Mouse (Mus musculus) heart, postnatal 0 days (tissue): ENCODE measurements at regions not wholly inside any gene's neighbourhood (a gene's known extent, or its start where the extent isn't known, plus 50 kb on each side); places are given as distances from the start of the nearest gene placed in this dataset.
A peak's percentile ranks its signal among the peaks of the same experiment; 100 is the strongest.

Experiments
- ATAC-seq: fragments of 200-750 bp; cut with Nextera tagmentation; 2 replicates; pipeline ENCODE4 v1.8.0; 2017; ENCODE audit warnings: low read depth, moderate number of reproducible peaks, moderate library complexity; ENCODE audit not compliant: insufficient read depth
- DNase-seq: peaks from one replicate; pipeline ENCODE4 v3.0.0-alpha.2; 2016; ENCODE audit warnings: low spot score
- H3K27ac ChIP-seq: fragments of 300-500 bp; sonication (generic); 2 replicates; pipeline ENCODE4 v1.5.1; 2014; ENCODE audit warnings: low read depth, mild to moderate bottlenecking
- H3K27me3 ChIP-seq: fragments of 300-500 bp; sonication (generic); 2 replicates; pipeline ENCODE4 v1.6.1; 2014; ENCODE audit warnings: low read length, mixed read lengths; ENCODE audit not compliant: control insufficient read depth, insufficient read depth
- H3K36me3 ChIP-seq: fragments of 300-500 bp; sonication (generic); replicated peaks from 2 replicates; pipeline ENCODE4 v1.6.1; 2014; ENCODE audit warnings: low read length, mixed read lengths; ENCODE audit not compliant: control insufficient read depth, insufficient read depth
- H3K4me1 ChIP-seq: fragments of 300-500 bp; sonication (generic); 2 replicates; pipeline ENCODE4 v1.6.1; 2014; ENCODE audit warnings: antibody characterized with exemption; ENCODE audit not compliant: control insufficient read depth, insufficient read depth
- H3K4me2 ChIP-seq: fragments of 300-500 bp; sonication (generic); 2 replicates; pipeline ENCODE4 v1.6.1; 2014; ENCODE audit warnings: low read depth, mild to moderate bottlenecking, low read length, moderate library complexity
- H3K4me3 ChIP-seq: fragments of 300-500 bp; sonication (generic); 2 replicates; pipeline ENCODE4 v1.5.1; 2014; ENCODE audit warnings: low read depth, low read length
- H3K9ac ChIP-seq: fragments of 300-500 bp; sonication (generic); replicated peaks from 2 replicates; pipeline ENCODE4 v1.6.1; 2014; ENCODE audit warnings: low read depth, low read length, mixed read lengths
- H3K9me3 ChIP-seq: fragments of 300-500 bp; sonication (generic); replicated peaks from 2 replicates; pipeline ENCODE4 v1.6.1; 2016; ENCODE audit warnings: low read length; ENCODE audit not compliant: control insufficient read depth
- CTCF ChIP-seq: IDR thresholded peaks from 2 replicates; pipeline ENCODE4 v1.5.1; 2016; ENCODE audit warnings: antibody characterized with exemption, control low read depth, low read depth
- EP300 ChIP-seq: IDR thresholded peaks from 2 replicates; pipeline ENCODE4 v1.6.1; 2016; ENCODE audit warnings: antibody characterized with exemption, low read depth
- WGBS: fragments of 180-500 bp; shearing (Covaris S2); extraction: QIAGEN DNeasy Blood & Tissue Kit; methylation state at CpG from one replicate; pipeline ENCODE4 v1.1.7; 2014; 5-methylcytosine and 5-hydroxymethylcytosine counted together

DNA sequence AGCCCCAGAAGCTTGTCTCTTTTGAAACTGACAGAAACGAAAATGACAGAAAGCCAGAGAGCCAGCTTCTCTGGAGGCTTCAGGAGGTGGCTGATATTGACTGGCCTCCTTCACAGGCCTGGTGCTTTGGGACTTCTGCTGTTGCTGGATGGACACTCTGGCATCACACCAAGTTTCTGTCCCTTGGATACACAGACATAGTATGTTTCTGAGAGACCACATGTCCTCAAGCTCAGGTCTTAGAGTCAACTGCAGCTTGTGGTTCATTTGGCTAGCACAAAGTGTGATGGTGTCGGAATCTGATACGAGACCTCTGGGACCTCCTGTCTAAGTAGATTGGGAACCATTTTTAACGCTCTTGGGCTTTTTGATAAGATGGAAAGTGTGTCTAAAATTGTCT lies 502.0 kb downstream of the Sqor start:
- H3K4me2 ChIP-seq = no peak overlapping the region
- ATAC-seq = no peak
- 50% methylated on average over 4 of the region's 4 CpGs for WGBS
- H3K9me3 ChIP-seq = no peaks in the 10 kb centered on the region
- no peak overlapping the region for H3K9ac ChIP-seq
- no peaks in the 10 kb centered on the region for H3K36me3 ChIP-seq
- DNase-seq = peak; percentile 11
- no peak for TF ChIP-seq CTCF
- no peak overlapping the region for H3K4me3 ChIP-seq
- no peaks in the 10 kb centered on the region for H3K4me1 ChIP-seq
- H3K27ac ChIP-seq = no peak overlapping the region
- no peaks in the 10 kb centered on the region for H3K27me3 ChIP-seq

DNA sequence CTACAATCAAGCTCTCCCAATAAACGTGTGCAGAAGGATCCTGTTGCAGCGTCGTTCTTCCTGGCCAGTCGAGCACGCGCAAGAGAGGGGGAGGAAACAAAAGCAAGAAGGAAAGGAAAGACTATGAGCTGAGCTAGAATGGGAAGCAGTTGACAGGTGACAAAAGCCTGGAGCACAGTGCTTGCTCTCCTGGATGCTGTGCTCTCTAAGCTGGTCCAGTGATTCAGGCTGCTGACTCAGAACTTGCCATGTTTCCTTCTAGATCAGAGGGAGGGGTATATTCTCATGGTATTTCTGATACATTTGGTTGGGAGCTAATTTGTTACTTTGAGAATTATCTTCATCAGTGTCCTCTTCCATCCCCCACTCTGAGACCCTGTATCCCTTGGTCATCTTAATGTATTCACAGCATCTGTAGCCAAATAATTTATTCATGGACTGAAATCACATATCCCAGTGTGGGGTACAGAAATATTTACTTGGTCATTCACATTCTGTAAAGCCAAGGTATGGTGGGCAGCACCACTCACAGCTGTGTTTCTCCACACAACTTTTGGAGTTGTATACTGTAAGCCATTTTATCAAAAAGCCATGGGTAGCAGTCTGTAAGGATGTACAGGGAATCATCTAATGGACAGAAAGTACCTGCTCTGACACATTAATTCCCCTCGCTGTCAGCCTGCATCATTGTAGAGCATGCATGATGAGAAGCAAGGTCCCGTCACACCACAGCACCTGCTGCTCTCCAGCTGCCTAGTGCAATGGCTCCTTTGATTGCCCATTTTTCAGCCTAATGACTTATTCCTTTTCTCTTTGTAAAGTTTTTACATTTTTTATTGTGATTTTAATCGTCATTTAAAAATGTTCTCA lies 510.1 kb downstream of the Sqor start:
- Histone ChIP-seq H3K4me3 (no peak overlapping the region), H3K9ac (no peak overlapping the region), H3K36me3 (no peaks in the 10 kb centered on the region), H3K27me3 (no peaks in the 10 kb centered on the region), H3K4me1 (peaks cover 4% of the 10 kb centered on the region; the same call in 1 of the 2 replicates), H3K9me3 (no peaks in the 10 kb centered on the region), H3K27ac (no peak overlapping the region), H3K4me2 (no peak overlapping the region)
- ATAC-seq = no peak
- 64% methylated on average over 9 of the region's 9 CpGs for WGBS
- TF ChIP-seq CTCF (no peak), EP300 (no peak)
- no peak for DNase-seq

- Histone ChIP-seq H3K9me3 (no peaks in the 10 kb centered on the region), H3K4me3 (no peak overlapping the region), H3K4me1 (peaks cover 4% of the 10 kb centered on the region; the same call in 1 of the 2 replicates), H3K27ac (no peak overlapping the region), H3K9ac (no peak overlapping the region), H3K27me3 (no peaks in the 10 kb centered on the region), H3K36me3 (no peaks in the 10 kb centered on the region), H3K4me2 (no peak overlapping the region)
- 42% methylated on average over 6 of the region's 6 CpGs for WGBS
- ATAC-seq (no peak), DNase-seq (no peak)
- TF ChIP-seq CTCF (no peak), EP300 (no peak)
These were observed 510.8 kb downstream of the Sqor start for GRCm38 (mm10) chr2:123275736-123276330.

DNA sequence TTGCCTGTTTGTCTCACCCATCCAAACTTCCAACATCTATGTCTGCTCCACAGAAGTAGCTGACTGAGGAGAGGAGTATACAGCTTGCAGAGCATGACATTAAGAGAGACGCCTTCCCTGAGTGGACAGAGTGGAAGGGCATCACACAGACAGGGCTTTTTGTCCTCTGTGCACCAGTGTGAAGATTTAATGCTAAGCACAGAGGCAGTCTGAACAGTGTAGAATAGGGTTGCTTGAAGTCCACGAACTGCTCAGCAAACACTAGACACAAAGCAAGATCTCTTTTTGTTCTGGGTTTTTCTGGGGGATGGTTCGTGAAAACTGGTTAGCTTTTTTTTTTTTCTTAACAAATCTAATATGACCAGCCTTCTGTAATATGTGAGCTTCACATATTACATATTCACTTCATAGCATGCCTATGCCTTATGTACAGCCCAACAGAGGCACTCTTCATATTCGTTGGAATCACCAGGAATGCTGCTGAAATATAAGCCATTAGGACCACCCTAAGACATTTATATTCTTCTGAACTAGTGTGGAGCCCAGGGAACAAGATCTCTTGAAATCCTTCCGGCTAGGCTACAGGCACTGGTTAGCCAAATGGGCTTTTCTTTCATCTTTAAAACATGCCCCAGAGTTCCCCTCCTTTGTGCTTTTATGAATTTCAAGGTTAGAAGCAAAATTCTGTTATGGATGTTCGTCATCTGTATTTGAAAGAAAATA lies 546.7 kb downstream of the Sqor start:
- no peak overlapping the region for H3K4me3 ChIP-seq
- ATAC-seq (no peak), DNase-seq (no peak)
- no peak overlapping the region for H3K27ac ChIP-seq
- no peaks in the 10 kb centered on the region for H3K9me3 ChIP-seq
- no peak for TF ChIP-seq EP300
- TF ChIP-seq CTCF = no peak
- H3K4me1 ChIP-seq = no peaks in the 10 kb centered on the region
- no peak overlapping the region for H3K9ac ChIP-seq
- no peak overlapping the region for H3K4me2 ChIP-seq
- H3K36me3 ChIP-seq = no peaks in the 10 kb centered on the region
- 64% methylated on average over 6 of the region's 6 CpGs for WGBS
- no peaks in the 10 kb centered on the region for H3K27me3 ChIP-seq

GRCm38 (mm10) chr2:123312277-123312617 lies 547.2 kb downstream of the Sqor start:
- Histone ChIP-seq H3K27ac (no peak overlapping the region), H3K4me3 (no peak overlapping the region), H3K4me2 (no peak overlapping the region), H3K4me1 (no peaks in the 10 kb centered on the region), H3K27me3 (no peaks in the 10 kb centered on the region), H3K36me3 (no peaks in the 10 kb centered on the region), H3K9ac (no peak overlapping the region), H3K9me3 (no peaks in the 10 kb centered on the region)
- WGBS = 6% methylated on average over 8 of the region's 8 CpGs
- 0 out of 2 replicates have a peak, but pooled peaks have one; percentile 60 for ATAC-seq
- peak; percentile 52 for DNase-seq
- no peak for TF ChIP-seq EP300
- peak; percentile 90 for TF ChIP-seq CTCF
